17 mouse cellular contexts compared by ENCODE assay signal in genomic region chr19:23614268-23614667, GRCm38 (mm10). TPM values are rescaled to one million over a fixed set of nuclear protein-coding genes. Genes with fewer than 3 reads are reported as not detected.
DNase-seq lines count a peak whose midpoint lies in the region; TF ChIP-seq lines count a peak whose summit lies in the region.
"Had no signal": no experiment of that assay in that cellular context is flagged by ENCODE, and none has a peak within 500 bp of the region (broad histone marks: within the 10 kb centered on the region; RNA-seq: fewer than 3 reads in every experiment).

No protein-coding gene starts in this region.

- H3K27ac ChIP-seq in heart, embryonic 10.5 days: no peak overlapping the region
- H3K27ac ChIP-seq: midbrain, embryonic 13.5 days had no signal

- H3K9me3 ChIP-seq in heart, embryonic 10.5 days: no peaks in the 10 kb centered on the region
- H3K9me3 ChIP-seq: midbrain, embryonic 13.5 days had no signal

- WGBS in heart, embryonic 10.5 days: 67% methylated on average over 7 of the region's 7 CpGs
- 57% methylated on average over 7 of the region's 7 CpGs for WGBS in lung, adult 2 months

- no peak for TF ChIP-seq CTCF in lung, adult 2 months (IDR thresholded peaks at IDR 0.05; ENCODE audit: insufficient read depth, low read length)

- no peaks in the 10 kb centered on the region for H3K36me3 ChIP-seq in heart, embryonic 10.5 days
- H3K36me3 ChIP-seq: midbrain, embryonic 13.5 days had no signal

- no peaks in the 10 kb centered on the region for H3K27me3 ChIP-seq in heart, embryonic 10.5 days (ENCODE audit: insufficient read depth, poor library complexity, severe bottlenecking)
- H3K27me3 ChIP-seq: midbrain, embryonic 13.5 days had no signal

- DNase-seq in heart, adult 11 months: peak; percentile 97
- no peak for DNase-seq in heart, embryonic 10.5 days (ENCODE audit: low spot score)
- peak; percentile 11 to 22 for DNase-seq in lung, adult 18-20 months
- DNase-seq in lung, adult 2 months: no peak
- peak; percentile 31 for DNase-seq in heart, postnatal 4 days
- DNase-seq in yolk sac, embryonic 10.5 days (ENCODE audit: low spot score): peak; percentile 10
- no peak for DNase-seq in left cerebral cortex, adult 18-20 months (ENCODE audit: low spot score in 2 of 2)
- no peak for DNase-seq in layer of hippocampus, postnatal 10 days (ENCODE audit: low spot score in 2 of 2)
- DNase-seq: B cell, adult 2 months; liver, postnatal 0 days; retina, postnatal 1 day; thymus, adult 2 months had no signal

- TF ChIP-seq POLR2A in lung, adult 2 months (IDR thresholded peaks at IDR 0.05; ENCODE audit: borderline replicate concordance, extremely low read depth, low read depth, low read length): no peak

- no peak overlapping the region for H3K4me3 ChIP-seq in heart, embryonic 10.5 days
- no peak overlapping the region for H3K4me3 ChIP-seq in lung, adult 2 months (replicated peaks; ENCODE audit: extremely low read depth, low read depth, low read length)
- H3K4me3 ChIP-seq: midbrain, embryonic 13.5 days had no signal

- no peaks in the 10 kb centered on the region for H3K4me1 ChIP-seq in heart, embryonic 10.5 days
- no peaks in the 10 kb centered on the region for H3K4me1 ChIP-seq in lung, adult 2 months (ENCODE audit: control insufficient read depth, insufficient read depth, low read length)
- H3K4me1 ChIP-seq: midbrain, embryonic 13.5 days had no signal

RNA-seq across cellular contexts. Expression of gene 1700028P14Rik, which starts 38.3 kb away (rescaled TPM):
- not detected in 2 replicates for polyA plus RNA-seq in heart, embryonic 10.5 days (2016; fragmentation: Nextera tagmentation; extraction: Ambion mirVana)
- 1.1 and 2.1 TPM in 2 replicates for polyA plus RNA-seq in lung, adult 2 months (2012; rRNA removed)
- not detected for total RNA-seq in heart, postnatal 4 days (2021)
- total RNA-seq in left cerebral cortex, adult 18-20 months (2021): 1 to 10 TPM; 1.2 to 1.7 TPM
- 1 to 10 TPM; 4.1 to 4.8 TPM for total RNA-seq in layer of hippocampus, postnatal 10 days (2021)
- total RNA-seq: adrenal gland, postnatal 4 days; ES-E14 had no signal
- polyA plus RNA-seq: limb, embryonic 11.5 days; liver, postnatal 0 days; neural tube, embryonic 11.5 days had no signal

Comparison
In these comparisons a context has a peak if more than half of its experiments do, and no peak if none do; other contexts are left out.
1. DNase-seq: peak in heart, adult 11 months (single experiment), lung, adult 18-20 months (2 of 2), heart, postnatal 4 days (single experiment) and yolk sac, embryonic 10.5 days (single experiment); none in heart, embryonic 10.5 days (single experiment), lung, adult 2 months (single experiment), left cerebral cortex, adult 18-20 months (0 of 2) and layer of hippocampus, postnatal 10 days (0 of 2).